Mouse (Mus musculus) retina, postnatal 1 day (tissue): ENCODE results near the gene Nrg4.

Experiments
- DNase-seq: peaks from one replicate; pipeline ENCODE4 v3.0.0-alpha.2; 2012

The Nrg4 gene

DNA sequence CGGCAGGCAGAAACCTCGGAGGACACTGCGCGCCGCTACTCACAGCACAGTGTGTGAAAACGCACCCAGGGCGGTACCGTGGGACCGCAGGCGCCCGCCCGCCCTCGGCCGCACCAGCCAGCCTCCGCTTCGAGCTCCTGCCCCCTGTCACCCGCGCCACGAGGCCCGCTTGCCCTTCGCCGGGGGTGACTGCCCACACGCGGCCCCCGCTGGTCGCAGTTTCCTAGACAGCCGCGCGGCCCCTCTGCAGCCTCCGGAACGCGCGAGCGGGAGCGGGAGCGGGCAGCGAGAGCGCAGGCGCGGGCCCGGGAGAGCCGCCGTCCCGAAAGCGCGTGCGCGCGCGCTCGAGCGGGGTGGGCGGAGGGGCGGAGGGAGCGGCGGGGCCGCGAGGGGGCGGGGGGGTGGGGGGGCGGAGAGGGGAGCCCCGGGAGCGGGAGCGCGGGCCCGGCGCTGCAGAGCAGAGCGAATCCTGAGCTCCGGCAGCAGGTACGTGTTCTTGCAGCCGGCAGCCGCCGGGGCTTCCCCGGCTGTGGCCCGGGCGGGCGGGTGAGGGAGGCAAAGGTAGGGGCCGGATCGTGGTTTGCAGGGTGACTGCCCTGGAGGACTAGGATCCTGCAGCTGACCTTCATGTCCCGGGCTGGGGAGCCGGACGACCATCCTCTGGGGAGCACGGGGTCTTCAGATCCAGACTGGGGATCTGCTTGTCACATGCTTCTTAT lies at the start of gene Nrg4, which contains the start of gene Tmem266:
TSS of gene Nrg4 (minus strand) at position 330 of the 719 bp plus-strand sequence.
TSS of gene Tmem266 (plus strand) at position 399 of the 719 bp plus-strand sequence.
- DNase-seq = peak; percentile 94

DNA sequence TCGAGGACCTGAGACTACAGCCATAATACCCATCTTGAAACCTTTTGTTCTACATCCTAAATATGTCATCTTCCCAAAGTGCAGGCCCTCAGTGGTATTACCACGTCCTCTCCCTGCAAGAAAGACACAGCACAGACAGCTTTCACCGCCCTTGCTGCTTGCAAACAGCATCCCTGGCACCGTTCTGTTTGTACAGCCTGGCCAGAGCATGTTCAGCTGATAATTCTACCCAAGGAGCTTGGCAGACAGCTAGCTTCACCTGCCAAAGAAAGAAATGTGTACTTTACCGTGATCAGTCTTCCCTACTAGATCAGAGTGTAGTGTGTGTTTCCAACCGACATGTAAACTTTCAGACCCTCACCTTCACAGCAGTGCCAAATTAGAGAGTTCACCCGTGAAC lies 45.3 kb upstream of the Nrg4 start:
- DNase-seq = no peak

DNA sequence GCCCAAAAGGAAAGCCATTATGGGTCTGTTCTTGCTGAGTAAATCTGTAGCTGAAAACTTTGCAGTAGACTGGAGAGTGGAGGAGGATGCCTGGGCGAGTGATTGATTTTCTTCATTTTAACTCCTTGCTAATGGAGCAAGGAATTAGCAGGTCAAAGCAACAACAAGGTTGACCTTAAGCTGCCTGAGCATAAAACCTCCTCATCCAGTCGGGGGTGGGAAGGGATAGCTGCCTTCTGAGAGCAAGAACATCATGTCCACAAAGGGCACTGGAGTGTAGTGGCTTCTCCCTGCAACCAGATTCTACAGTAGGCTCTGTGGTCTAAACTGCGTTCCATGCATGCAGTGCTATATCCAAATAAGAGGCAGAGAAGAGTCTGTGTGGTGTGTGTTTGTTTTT lies 41.4 kb upstream of the Nrg4 start:
- no peak for DNase-seq

DNA sequence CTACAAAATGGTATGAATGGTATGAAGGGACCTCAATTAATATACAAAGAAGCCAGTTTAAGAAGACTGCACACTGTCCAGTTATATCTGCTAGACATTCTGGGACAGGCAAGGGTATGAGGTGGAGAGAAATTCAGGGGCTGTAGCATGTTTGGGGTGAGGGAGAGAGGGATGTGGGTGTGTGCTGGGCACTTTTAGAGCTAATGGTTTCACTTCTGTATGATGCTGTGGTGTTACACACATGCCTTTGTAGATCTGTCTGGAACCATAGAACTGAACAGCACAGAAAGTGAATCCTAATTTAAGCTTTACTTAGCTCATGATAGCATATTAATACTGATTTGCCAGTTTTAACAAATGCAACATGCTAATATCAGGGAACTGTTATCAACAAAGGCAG lies 37.1 kb upstream of the Nrg4 start:
- no peak for DNase-seq

DNA sequence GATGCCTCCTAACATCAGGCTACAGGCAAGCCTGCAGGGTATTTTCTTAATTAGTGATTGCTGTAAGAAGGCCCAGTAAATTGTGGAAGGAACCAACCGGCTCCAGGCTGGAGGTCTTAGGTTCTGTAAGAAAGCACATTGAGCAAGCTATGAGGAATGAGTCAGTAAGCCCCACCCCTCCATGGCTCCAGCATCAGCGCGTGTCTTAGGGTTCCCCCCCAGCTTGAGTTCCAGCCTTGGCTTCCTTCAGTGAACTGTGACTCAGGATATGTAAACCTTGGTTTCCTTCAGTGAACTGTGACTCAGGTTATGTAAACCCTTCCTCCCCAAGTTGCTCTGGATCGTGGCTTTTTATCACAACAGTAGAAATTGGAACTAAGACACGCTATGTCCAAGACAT lies 35.3 kb upstream of the Nrg4 start:
- no peak for DNase-seq

DNA sequence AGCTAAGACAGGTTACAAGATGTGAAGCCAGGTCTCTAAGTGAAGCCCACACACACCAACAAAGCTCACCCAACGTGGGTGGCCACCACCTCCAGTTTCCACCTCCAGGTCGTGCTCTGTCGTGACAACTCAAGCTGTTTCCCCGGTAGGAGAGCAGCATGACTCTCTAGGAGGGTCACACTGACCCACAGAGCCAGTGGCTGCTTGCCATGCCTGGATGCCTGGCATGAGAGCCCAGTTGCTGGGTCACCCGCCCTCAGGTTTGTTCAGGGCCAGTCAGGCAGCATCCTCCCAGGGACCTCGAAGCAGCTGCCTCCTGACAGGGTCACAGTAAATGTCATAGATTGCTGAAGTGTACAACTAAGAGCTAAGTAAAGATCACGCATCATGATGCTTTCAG lies 34.2 kb upstream of the Nrg4 start:
- no peak for DNase-seq

DNA sequence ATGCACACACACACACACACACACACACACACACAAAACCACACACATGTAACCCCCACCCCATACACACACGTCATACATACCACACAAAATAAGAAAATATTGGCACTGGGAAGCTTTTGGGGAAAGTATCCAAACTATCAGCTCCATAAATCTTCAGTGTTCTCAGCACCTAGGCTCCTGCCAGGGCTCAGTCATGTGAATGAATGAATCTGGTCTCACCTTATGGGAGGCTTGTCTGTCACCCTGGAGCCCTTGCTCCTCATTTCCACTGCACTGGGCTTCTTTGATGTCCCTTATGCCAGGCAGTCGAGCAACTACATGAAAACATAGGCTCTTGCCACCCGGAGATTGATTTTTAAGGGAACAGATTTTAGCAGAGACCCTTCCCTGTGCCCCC lies 33.7 kb upstream of the Nrg4 start:
- no peak for DNase-seq

DNA sequence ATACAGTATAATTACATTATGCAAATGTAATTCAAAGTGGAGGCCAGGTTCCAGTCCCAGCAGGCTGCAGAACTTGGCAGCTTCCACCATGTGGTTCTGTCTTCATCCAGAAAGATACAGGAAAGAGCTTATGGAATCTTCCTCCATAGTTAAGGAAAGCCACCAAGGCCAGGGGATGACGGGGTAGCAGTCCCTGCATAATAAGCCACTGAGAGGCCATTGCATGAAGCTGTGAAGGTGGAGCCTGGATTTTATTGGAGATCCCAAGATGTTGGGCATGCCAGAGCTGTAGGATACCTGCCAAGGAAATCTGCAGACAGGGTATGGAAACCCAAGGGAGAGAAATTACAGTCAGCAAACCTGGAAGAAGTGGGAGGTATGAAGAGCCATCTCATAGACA lies 30.5 kb upstream of the Nrg4 start:
- no peak for DNase-seq

DNA sequence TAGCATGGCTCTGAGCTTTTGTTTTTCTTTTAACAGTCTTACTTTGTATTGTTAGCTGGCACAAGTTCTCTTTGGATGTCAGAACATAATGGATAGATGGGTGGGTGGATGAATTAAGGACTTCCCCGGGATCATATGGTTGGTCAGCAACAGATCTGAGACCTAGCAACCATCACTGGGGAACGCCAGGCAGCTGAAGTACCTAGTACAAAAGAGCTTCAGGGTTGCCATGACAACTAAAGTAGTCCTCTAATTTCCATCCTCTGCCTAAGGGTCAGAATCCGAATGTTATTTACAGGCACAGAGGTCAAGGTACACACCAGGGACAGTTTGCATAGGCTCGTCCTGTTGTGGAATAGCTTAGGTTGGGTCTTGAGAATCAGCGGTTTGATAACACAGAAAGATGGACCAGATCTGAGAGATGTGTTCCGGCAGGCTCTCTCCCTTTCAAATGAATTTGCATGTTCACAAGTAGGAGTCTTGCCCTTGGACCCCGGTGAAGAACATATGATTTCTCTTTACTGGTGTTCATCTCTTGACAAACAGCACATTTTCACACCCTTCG lies 28.7 kb upstream of the Nrg4 start:
- peak; percentile 17 for DNase-seq

DNA sequence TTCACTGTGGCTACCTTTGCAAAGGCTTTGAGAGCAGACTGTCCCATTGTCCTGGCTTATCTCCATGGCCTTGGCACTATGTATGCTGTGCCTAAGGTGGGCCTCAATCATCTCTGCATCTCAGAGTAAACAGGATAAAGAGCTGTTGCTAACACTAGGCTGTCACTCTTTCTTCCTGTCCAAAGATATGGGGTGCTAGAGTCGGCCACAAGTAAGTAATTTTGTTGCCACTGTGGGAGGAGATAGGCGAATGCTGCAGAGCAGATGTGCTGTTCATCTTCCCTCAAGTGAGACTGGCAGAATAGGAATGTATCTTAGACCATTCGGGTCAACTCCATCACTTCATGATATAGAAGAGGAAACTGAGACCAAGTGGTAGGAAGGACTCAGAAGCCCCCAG lies 28.0 kb upstream of the Nrg4 start:
- no peak for DNase-seq

DNA sequence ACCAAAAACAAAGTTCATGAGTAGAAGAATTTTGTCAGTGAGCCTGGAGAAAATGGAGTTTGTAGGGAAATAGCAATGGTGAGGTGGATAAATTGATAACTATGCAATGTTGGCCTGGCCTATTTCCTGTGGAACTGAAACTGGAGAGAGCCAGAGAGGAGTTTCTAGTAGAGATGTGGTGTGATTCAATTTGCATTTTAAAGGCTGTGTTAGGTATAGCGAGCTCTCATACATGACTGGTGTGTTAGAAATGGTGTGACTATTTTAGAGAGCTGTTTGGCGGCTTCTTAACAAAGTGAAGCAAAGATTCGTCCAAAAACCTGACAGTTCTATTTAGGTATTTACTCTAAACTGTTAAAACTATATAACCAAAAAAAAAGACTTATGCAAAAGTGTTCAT lies 22.0 kb upstream of the Nrg4 start:
- DNase-seq = no peak

DNA sequence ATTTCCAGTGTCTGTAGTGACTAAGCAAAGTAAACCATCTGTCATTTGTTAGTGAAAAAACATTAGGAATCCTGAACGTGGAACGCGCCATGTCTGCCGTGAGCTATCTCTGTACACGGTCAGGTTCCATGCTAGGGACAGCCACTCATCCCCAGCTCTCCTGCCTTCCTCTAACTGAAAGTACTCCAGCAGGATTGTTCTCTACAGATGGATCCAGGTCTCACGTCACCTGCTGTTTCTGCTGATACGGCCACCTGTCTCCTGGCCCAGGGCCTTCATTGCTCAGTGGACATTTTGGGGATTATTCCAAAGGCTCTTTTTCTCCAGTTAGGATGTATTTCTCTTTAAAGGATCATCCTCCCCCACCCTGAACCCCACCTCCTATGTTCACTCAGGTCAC lies 18.7 kb upstream of the Nrg4 start:
- DNase-seq = no peak

DNA sequence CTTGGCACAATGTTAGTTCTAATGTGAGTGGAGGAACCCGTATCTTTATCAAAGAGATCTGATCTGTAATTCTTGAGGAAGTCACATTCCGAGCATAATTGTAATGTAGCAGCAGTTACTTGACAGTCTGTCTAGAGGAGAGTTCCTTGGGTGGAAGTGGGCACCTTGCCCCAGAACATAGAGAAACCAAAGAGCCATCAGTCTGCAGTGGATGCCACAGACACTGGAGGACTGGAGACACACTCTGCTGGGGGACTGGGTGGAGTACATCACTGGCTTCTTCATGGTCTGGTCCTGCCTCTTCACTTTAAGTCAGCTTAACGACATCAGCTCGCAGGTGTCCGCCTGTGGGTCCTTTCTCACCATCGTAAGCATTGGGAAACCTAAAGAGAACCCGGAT lies 17.5 kb upstream of the Nrg4 start:
- DNase-seq = no peak

DNA sequence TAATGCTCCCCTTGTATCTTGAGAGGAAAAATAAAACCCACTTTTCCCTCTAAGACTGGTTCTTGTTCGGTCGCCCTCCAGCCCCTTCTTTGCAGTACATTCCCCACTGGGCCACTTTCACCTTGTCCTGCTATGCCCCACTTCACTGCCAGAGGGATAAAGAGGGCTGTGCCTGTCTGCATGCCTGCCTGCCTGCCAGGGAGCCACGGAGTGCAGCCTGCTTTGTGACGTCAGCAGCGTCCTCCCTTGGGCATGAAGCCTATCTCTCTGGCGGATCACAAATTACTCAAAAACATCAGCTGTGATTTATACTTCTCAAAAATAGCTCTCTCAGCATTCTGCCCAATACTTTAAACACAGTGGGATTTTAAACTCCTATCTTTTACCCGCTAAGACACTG lies 6.3 kb upstream of the Nrg4 start:
- DNase-seq = peak; percentile 69

DNA sequence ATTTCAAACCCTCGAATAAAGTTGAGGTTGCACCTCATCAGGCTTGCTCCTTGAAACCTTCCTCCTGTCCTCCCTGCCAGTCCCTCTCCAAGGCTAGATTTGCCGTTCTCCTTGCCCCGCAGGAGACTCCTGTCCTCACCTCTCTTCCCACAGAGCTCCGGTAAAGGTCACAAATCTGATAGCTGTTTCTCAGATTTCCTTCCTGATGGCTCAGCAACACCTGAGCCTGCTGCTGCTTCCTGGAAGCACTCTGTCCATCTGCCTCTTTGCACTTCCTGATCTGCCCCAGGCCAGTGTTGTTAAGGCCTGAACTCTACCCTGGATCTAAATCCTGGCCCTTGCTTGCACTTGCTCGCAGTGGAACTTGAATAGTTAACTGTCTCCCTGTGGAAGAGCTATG lies 5.8 kb upstream of the Nrg4 start:
- no peak for DNase-seq

DNA sequence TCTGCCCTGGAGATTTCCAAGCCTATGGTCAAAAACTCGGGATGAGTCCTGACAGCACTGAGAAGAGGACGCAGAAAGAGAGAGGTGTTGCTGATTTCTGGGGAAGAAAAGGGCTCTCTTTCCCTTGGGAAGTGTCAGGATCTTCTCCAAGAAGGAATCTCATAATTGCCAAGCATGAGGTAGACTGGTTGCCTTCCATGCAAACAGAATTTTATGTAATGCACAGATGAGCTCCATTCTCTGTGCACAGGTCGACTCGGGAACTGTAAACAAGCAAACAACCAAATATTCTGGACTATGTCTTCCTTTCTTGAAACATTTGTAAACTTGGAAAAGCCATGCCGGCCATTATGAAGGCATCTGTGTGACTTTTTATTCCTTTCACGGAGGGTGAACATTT lies 2.8 kb upstream of the Nrg4 start:
- DNase-seq = no peak

DNA sequence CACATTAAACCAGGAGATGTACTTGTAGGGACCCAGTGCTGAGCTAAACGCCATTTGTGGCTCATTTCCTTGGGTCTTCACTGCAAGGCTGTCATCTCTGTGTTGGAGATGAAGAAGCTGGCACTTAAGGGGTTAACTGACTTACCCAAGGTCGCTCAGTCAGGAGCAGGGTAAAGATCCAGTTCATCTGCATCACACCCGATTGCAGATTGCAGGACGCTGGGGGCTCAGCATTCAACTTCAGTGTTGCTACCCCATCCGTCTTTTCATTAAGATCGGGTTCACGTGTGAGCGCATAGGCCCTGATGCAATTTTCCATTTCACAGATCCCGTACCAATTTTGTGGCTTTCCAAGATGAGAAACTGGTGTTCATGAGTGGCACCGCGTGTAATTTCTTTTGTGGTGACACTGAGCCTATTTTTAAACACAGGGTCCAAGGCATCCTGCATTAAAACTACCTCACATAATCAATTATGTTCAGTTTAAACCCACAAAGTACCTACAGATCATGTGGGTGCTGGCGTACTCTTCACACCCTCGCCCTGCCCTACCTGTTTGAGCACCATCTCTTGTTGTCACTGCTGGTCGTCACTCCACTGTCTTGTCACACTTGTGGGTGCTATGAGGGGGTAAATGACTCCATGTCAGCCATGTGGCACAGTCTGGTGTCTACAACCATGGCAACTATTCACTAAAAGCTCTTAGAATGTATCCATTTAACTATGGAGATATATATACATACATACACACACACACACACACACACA lies 1.7 kb upstream of the Nrg4 start:
- DNase-seq = no peak

DNA sequence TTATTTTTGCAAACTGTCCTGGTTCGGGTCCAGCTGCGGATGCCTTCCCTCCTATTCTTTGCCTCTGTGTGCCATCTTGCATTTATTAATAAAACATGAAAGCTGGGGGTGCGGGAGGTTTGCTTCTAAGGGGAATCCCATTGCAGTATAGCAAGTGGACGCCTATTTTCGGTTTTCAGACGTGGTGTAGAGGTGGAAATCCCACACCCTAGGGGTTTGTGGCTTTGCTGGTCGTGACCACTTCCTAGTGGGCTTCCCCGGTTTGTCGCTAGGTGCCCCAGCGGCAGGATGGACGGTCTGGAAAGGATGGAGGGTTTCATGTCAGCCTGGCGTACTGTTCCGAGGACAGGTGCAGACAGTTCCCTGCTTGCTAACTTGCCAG lies 581 bp upstream of the Nrg4 start:
- no peak for DNase-seq

DNA sequence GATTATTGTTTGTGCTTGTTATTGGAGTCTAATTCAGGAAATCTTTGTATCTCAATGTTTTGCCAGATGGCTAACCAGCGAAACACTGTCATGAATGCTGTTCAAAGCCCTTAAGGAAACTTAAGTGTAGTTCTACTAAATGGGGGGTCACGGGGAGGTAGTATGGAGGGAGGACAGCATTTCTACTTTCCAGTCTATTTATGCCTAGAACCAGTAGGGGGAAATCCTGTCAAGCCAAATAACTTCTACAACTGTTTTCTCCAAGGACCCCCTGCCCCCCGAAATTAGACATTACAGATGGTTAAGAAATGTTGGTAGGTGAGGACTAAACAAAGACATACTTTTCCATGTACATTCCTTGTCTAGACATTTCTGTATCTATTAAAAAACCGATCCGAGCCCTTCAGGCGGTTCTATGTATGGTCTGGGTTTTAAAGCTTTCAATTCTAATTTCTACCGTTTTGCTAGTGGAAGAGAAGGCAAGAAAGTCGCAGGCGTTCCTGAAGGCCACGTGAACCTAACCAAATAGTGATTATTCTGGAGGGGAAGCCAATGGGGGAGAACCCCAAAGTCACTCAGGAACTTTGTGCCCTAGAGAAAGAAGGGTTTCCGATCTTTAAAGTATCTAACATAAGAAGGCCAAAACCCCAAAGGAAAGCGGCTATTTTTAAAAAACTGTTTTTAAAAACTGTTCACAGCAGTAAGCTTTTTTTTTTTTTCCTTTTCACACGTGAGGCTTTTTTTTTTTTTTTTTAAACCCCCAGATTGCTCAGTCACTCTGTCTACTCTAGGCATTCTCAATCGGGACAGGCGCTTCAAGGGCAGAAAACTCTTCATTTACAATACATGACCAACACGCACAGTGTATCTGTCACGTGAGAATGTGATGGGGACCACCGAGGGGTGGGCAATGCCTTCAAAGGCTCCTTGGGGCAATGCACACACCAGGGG lies 805 bp downstream of the Nrg4 start:
- DNase-seq = no peak

DNA sequence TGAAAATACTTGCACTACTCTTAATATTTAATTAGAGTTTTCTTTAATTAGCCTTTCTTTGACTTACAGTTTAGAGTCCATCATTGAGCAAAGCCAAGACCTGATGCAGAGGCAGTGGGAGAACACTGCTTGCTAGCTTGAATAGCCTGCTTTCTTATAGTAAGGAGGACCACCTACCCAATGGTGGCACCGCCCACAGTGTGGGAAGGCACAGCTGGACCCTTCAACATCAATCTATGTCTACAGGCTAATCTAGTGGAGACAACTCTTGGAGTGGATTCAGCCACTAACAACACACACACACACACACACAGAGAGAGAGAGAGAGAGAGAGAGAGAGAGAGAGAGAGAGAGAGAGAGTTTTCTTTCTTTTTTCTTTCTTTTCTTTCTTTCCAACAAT lies 1.6 kb downstream of the Nrg4 start:
- peak; percentile 94 for DNase-seq

DNA sequence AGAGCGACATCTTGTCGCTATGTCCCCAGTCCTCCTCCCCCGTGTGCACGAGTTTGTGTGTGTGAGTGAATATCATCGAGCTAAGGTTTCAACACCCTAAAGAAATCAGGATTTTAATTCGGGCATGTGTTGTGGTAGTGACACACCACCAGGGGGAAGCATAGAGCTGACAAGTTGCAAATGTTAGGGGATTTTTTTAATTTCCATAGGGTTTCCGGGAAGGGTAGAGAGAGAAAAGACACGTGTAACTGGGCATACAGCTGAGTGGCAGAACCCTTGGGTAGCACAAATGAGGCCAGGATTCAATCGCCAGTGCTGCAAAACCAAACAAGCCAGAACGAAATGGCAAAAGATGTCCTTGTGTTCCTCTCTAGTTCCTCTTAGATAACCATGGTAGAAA lies 2.1 kb downstream of the Nrg4 start:
- DNase-seq = peak; percentile 33

DNA sequence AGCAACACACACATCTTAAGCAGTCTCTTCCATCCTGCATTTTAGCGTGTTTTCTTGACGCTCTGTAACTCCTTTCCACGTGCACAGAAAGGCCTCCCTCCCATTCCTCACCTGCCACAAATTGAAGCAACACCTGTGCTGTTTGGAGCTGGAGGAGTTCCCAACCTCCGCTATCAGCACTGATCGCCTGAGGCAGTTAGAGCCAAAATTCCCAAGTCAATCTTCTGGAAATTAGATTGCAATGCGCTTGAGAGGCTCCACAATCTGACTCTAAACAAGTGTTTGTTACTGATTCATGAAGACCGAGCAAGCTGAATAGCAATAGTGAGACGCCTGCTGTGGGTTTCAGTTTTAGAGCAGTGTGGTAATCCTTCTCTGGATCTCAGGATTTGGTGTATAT lies 2.6 kb downstream of the Nrg4 start:
- DNase-seq = no peak

DNA sequence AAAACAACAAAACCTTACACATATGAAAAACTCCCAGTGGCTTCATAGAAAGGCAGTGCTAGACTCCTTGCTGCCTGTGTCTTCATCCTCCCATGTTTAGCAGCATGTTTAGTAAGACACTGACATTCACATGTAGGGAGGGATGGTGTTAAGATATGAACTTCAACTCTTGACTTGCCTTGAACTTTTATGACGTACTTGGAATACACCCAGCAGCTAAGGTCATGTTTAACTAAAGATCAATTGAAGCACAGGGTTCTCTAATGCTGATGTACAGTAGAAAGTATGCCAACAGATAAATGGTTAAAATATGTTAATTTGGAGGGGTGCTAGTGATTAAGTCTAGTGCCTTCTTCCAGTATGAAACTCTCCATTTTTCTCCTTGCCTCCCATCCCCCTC lies 4.0 kb downstream of the Nrg4 start:
- no peak for DNase-seq
